Mouse (Mus musculus): ENCODE measurements around the gene Mcu. TPM values are rescaled to one million over a fixed set of nuclear protein-coding genes. Genes with fewer than 3 reads are reported as not detected.

Mcu gene
- polyA plus RNA-seq, 1 experiment from 2014 or later = 57.2 TPM

GRCm38 (mm10) chr10:59509197-59509596 lies 107.3 kb downstream of the Mcu start:
- TF ChIP-seq CTCF (IDR thresholded peaks at IDR 0.05; ENCODE audit: low read depth) (no peak), EP300 (optimal IDR thresholded peaks at IDR 0.05) (peak; percentile 20)
- ATAC-seq (ENCODE audit: low FRiP score, low TSS enrichment) (peak; percentile 47), DNase-seq (ENCODE audit: low spot score) (no peak)
- Histone ChIP-seq H3K27me3 (ENCODE audit: control insufficient read depth, insufficient read depth, low read length) (no peaks in the 10 kb centered on the region), H3K36me3 (ENCODE audit: control insufficient read depth, insufficient read depth, low read length) (no peaks in the 10 kb centered on the region; the same call in 1 of the 2 replicates), H3K9me3 (ENCODE audit: control insufficient read depth, low read length) (no peaks in the 10 kb centered on the region), H3K4me3 (ENCODE audit: low read depth, low read length) (no peak overlapping the region), H3K9ac (ENCODE audit: low read length) (no peak overlapping the region), H3K4me2 (replicated peaks; ENCODE audit: low read depth) (no peak overlapping the region), H3K4me1 (replicated peaks; ENCODE audit: control insufficient read depth, insufficient read depth) (no peaks in the 10 kb centered on the region), H3K27ac (replicated peaks) (0 out of 2 replicates have a peak overlapping the region, but pooled peaks have one; percentile 56)
- 12% methylated on average over 4 of the region's 4 CpGs for WGBS

GRCm38 (mm10) chr10:59506711-59507110 lies 109.8 kb downstream of the Mcu start:
- H3K27me3 ChIP-seq (ENCODE audit: control insufficient read depth, insufficient read depth, low read length) = no peaks in the 10 kb centered on the region
- TF ChIP-seq EP300 (optimal IDR thresholded peaks at IDR 0.05) (no peak), CTCF (IDR thresholded peaks at IDR 0.05; ENCODE audit: low read depth) (no peak)
- H3K4me2 ChIP-seq (replicated peaks; ENCODE audit: low read depth) = no peak overlapping the region
- ATAC-seq (ENCODE audit: low FRiP score, low TSS enrichment) (no peak), DNase-seq (ENCODE audit: low spot score) (no peak)
- no peak overlapping the region for H3K4me3 ChIP-seq (ENCODE audit: low read depth, low read length)
- 50% methylated on average over 5 of the region's 5 CpGs for WGBS
- H3K9ac ChIP-seq (ENCODE audit: low read length) = no peak overlapping the region
- H3K27ac ChIP-seq (replicated peaks) = no peak overlapping the region
- H3K36me3 ChIP-seq (ENCODE audit: control insufficient read depth, insufficient read depth, low read length) = no peaks in the 10 kb centered on the region
- H3K9me3 ChIP-seq (ENCODE audit: control insufficient read depth, low read length) = no peaks in the 10 kb centered on the region
- H3K4me1 ChIP-seq (replicated peaks; ENCODE audit: control insufficient read depth, insufficient read depth) = no peaks in the 10 kb centered on the region

GRCm38 (mm10) chr10:59504291-59504690 lies 112.2 kb downstream of the Mcu start:
- Histone ChIP-seq H3K4me1 (replicated peaks; ENCODE audit: control insufficient read depth, insufficient read depth) (no peaks in the 10 kb centered on the region), H3K27me3 (ENCODE audit: control insufficient read depth, insufficient read depth, low read length) (no peaks in the 10 kb centered on the region), H3K9ac (ENCODE audit: low read length) (no peak overlapping the region), H3K4me3 (ENCODE audit: low read depth, low read length) (no peak overlapping the region), H3K36me3 (ENCODE audit: control insufficient read depth, insufficient read depth, low read length) (no peaks in the 10 kb centered on the region), H3K27ac (replicated peaks) (no peak overlapping the region), H3K4me2 (replicated peaks; ENCODE audit: low read depth) (peak overlapping the region; percentile 55; the same call in 1 of the 2 replicates), H3K9me3 (ENCODE audit: control insufficient read depth, low read length) (no peaks in the 10 kb centered on the region)
- 33% methylated on average over 3 of the region's 3 CpGs for whole genome bisulfite sequencing
- ATAC-seq (ENCODE audit: low FRiP score, low TSS enrichment) = no peak
- no peak for TF ChIP-seq CTCF (IDR thresholded peaks at IDR 0.05; ENCODE audit: low read depth)
- no peak for TF ChIP-seq EP300 (optimal IDR thresholded peaks at IDR 0.05)
- no peak for DNase-seq (ENCODE audit: low spot score)

- peak overlapping the region; percentile 28 for H3K4me3 ChIP-seq (ENCODE audit: low read depth, low read length)
- no peaks in the 10 kb centered on the region for H3K27me3 ChIP-seq (ENCODE audit: control insufficient read depth, insufficient read depth, low read length)
- 37% methylated on average over 31 of the region's 31 CpGs for WGBS
- H3K4me1 ChIP-seq (replicated peaks; ENCODE audit: control insufficient read depth, insufficient read depth) = no peaks in the 10 kb centered on the region
- H3K9ac ChIP-seq (ENCODE audit: low read length) = no peak overlapping the region
- H3K4me2 ChIP-seq (replicated peaks; ENCODE audit: low read depth) = peak overlapping the region; percentile 55
- TF ChIP-seq EP300 (optimal IDR thresholded peaks at IDR 0.05) (no peak), CTCF (IDR thresholded peaks at IDR 0.05; ENCODE audit: low read depth) (no peak)
- 0 out of 2 replicates have a peak overlapping the region, but pooled peaks have one; percentile 8 for H3K27ac ChIP-seq (replicated peaks)
- DNase-seq (ENCODE audit: low spot score) (peak; percentile 44), ATAC-seq (ENCODE audit: low FRiP score, low TSS enrichment) (peak; percentile 75)
- no peaks in the 10 kb centered on the region for H3K9me3 ChIP-seq (ENCODE audit: control insufficient read depth, low read length)
- no peaks in the 10 kb centered on the region for H3K36me3 ChIP-seq (ENCODE audit: control insufficient read depth, insufficient read depth, low read length)
These were observed 112.9 kb downstream of the Mcu start for GRCm38 (mm10) chr10:59503433-59504210.

GRCm38 (mm10) chr10:59502381-59502780 lies 114.1 kb downstream of the Mcu start:
- TF ChIP-seq CTCF (IDR thresholded peaks at IDR 0.05; ENCODE audit: low read depth) (no peak), EP300 (optimal IDR thresholded peaks at IDR 0.05) (no peak)
- DNase-seq (ENCODE audit: low spot score) (no peak), ATAC-seq (ENCODE audit: low FRiP score, low TSS enrichment) (no peak)
- H3K9ac ChIP-seq (ENCODE audit: low read length) = no peak overlapping the region
- no peaks in the 10 kb centered on the region for H3K9me3 ChIP-seq (ENCODE audit: control insufficient read depth, low read length)
- WGBS = 81% methylated on average over 12 of the region's 12 CpGs
- no peaks in the 10 kb centered on the region for H3K27me3 ChIP-seq (ENCODE audit: control insufficient read depth, insufficient read depth, low read length)
- H3K4me1 ChIP-seq (replicated peaks; ENCODE audit: control insufficient read depth, insufficient read depth) = 0 out of 2 replicates have a peak, but pooled peaks cover 2% of the 10 kb centered on the region
- no peak overlapping the region for H3K27ac ChIP-seq (replicated peaks)
- no peak overlapping the region for H3K4me3 ChIP-seq (ENCODE audit: low read depth, low read length)
- no peak overlapping the region for H3K4me2 ChIP-seq (replicated peaks; ENCODE audit: low read depth)
- no peaks in the 10 kb centered on the region for H3K36me3 ChIP-seq (ENCODE audit: control insufficient read depth, insufficient read depth, low read length)

- Histone ChIP-seq H3K4me3 (ENCODE audit: low read depth, low read length) (no peak overlapping the region), H3K9me3 (ENCODE audit: control insufficient read depth, low read length) (no peaks in the 10 kb centered on the region), H3K27me3 (ENCODE audit: control insufficient read depth, insufficient read depth, low read length) (no peaks in the 10 kb centered on the region), H3K36me3 (ENCODE audit: control insufficient read depth, insufficient read depth, low read length) (no peaks in the 10 kb centered on the region), H3K4me2 (replicated peaks; ENCODE audit: low read depth) (no peak overlapping the region), H3K27ac (replicated peaks) (no peak overlapping the region), H3K4me1 (replicated peaks; ENCODE audit: control insufficient read depth, insufficient read depth) (0 out of 2 replicates have a peak, but pooled peaks cover 2% of the 10 kb centered on the region), H3K9ac (ENCODE audit: low read length) (no peak overlapping the region)
- TF ChIP-seq EP300 (optimal IDR thresholded peaks at IDR 0.05) = no peak
- no peak for TF ChIP-seq CTCF (IDR thresholded peaks at IDR 0.05; ENCODE audit: low read depth)
- WGBS = 81% methylated on average over 9 of the region's 9 CpGs
- ATAC-seq (ENCODE audit: low FRiP score, low TSS enrichment) (no peak), DNase-seq (ENCODE audit: low spot score) (no peak)
These were observed 114.7 kb downstream of the Mcu start for GRCm38 (mm10) chr10:59501761-59502160.

All from stomach, postnatal 0 days (tissue).